Mouse (Mus musculus): ENCODE results near the gene Camta2. TPM values are rescaled to one million over a fixed set of nuclear protein-coding genes. Genes with fewer than 3 reads are reported as not detected.

Gene Camta2
- total and polyA plus RNA-seq, 3 experiments = 3.5 to 25.4 (median 21.2) TPM

- Histone ChIP-seq H3K9me3 (replicated peaks) (no peaks in the 10 kb centered on the region), H3K27me3 (ENCODE audit: insufficient read depth, low read length) (no peaks in the 10 kb centered on the region), H3K36me3 (replicated peaks) (peaks cover 63% of the 10 kb centered on the region), H3K4me1 (ENCODE audit: insufficient read depth, low read depth, low read length) (peaks cover 75% of the 10 kb centered on the region), H3K4me3 (ENCODE audit: low read depth, low read length) (peak within 1 kb of the TSS; percentile 100)
- TF ChIP-seq GATA2 (IDR thresholded peaks at IDR 0.05; ENCODE audit: borderline replicate concordance, low read depth, low read length) (no peak), TAL1 (conservative IDR thresholded peaks at IDR 0.05; ENCODE audit: low read depth, low read length) (no peak), CTCF (IDR thresholded peaks at IDR 0.05; ENCODE audit: low read depth, low read length) (no peak), GATA1 (IDR thresholded peaks at IDR 0.05; ENCODE audit: borderline replicate concordance, low read length) (no peak), POLR2AphosphoS5 (IDR thresholded peaks at IDR 0.05; ENCODE audit: insufficient replicate concordance, low read depth, low read length) (no peak)
- DNase-seq (ENCODE audit: low spot score) (peak; percentile 73), ATAC-seq (ENCODE audit: extremely low read depth, insufficient number of reproducible peaks, low FRiP score, poor library complexity, severe bottlenecking) (0 out of 2 replicates have a peak, but pooled peaks have one; percentile 2)
Observed at GRCm38 (mm10) chr11:70654198-70654922, 33.5 kb downstream of the Camta2 start, which contains the start of gene Pfn1. Gene Pfn1, minus strand, starts transcription at chr11:70654644.

GRCm38 (mm10) chr11:70653345-70654197, 34.3 kb downstream of the Camta2 start:
- Histone ChIP-seq H3K36me3 (replicated peaks) (peaks cover 63% of the 10 kb centered on the region), H3K4me1 (ENCODE audit: insufficient read depth, low read depth, low read length) (peaks cover 79% of the 10 kb centered on the region), H3K9me3 (replicated peaks) (no peaks in the 10 kb centered on the region), H3K27me3 (ENCODE audit: insufficient read depth, low read length) (no peaks in the 10 kb centered on the region), H3K4me3 (ENCODE audit: low read depth, low read length) (peak overlapping the region; percentile 100)
- ATAC-seq (ENCODE audit: extremely low read depth, insufficient number of reproducible peaks, low FRiP score, poor library complexity, severe bottlenecking) (no peak), DNase-seq (ENCODE audit: low spot score) (peak; percentile 66)
- TF ChIP-seq GATA1 (IDR thresholded peaks at IDR 0.05; ENCODE audit: borderline replicate concordance, low read length) (no peak), POLR2AphosphoS5 (IDR thresholded peaks at IDR 0.05; ENCODE audit: insufficient replicate concordance, low read depth, low read length) (no peak), CTCF (IDR thresholded peaks at IDR 0.05; ENCODE audit: low read depth, low read length) (no peak), TAL1 (conservative IDR thresholded peaks at IDR 0.05; ENCODE audit: low read depth, low read length) (no peak), GATA2 (IDR thresholded peaks at IDR 0.05; ENCODE audit: borderline replicate concordance, low read depth, low read length) (no peak)

GRCm38 (mm10) chr11:70652884-70653344, 35.0 kb downstream of the Camta2 start:
- Histone ChIP-seq H3K36me3 (replicated peaks) (peaks cover 62% of the 10 kb centered on the region), H3K27me3 (ENCODE audit: insufficient read depth, low read length) (no peaks in the 10 kb centered on the region), H3K4me1 (ENCODE audit: insufficient read depth, low read depth, low read length) (peaks cover 78% of the 10 kb centered on the region), H3K9me3 (replicated peaks) (no peaks in the 10 kb centered on the region), H3K4me3 (ENCODE audit: low read depth, low read length) (peak overlapping the region; percentile 100)
- ATAC-seq (ENCODE audit: extremely low read depth, insufficient number of reproducible peaks, low FRiP score, poor library complexity, severe bottlenecking) (no peak), DNase-seq (ENCODE audit: low spot score) (no peak)
- TF ChIP-seq CTCF (IDR thresholded peaks at IDR 0.05; ENCODE audit: low read depth, low read length) (no peak), POLR2AphosphoS5 (IDR thresholded peaks at IDR 0.05; ENCODE audit: insufficient replicate concordance, low read depth, low read length) (no peak), GATA2 (IDR thresholded peaks at IDR 0.05; ENCODE audit: borderline replicate concordance, low read depth, low read length) (no peak), GATA1 (IDR thresholded peaks at IDR 0.05; ENCODE audit: borderline replicate concordance, low read length) (no peak), TAL1 (conservative IDR thresholded peaks at IDR 0.05; ENCODE audit: low read depth, low read length) (no peak)

GRCm38 (mm10) chr11:70652029-70652883, 35.6 kb downstream of the Camta2 start:
- TF ChIP-seq TAL1 (conservative IDR thresholded peaks at IDR 0.05; ENCODE audit: low read depth, low read length) = no peak
- no peak for TF ChIP-seq GATA2 (IDR thresholded peaks at IDR 0.05; ENCODE audit: borderline replicate concordance, low read depth, low read length)
- TF ChIP-seq GATA1 (IDR thresholded peaks at IDR 0.05; ENCODE audit: borderline replicate concordance, low read length) = no peak
- no peak; the same call in 1 of the 2 replicates for TF ChIP-seq CTCF (IDR thresholded peaks at IDR 0.05; ENCODE audit: low read depth, low read length)
- TF ChIP-seq POLR2AphosphoS5 (IDR thresholded peaks at IDR 0.05; ENCODE audit: insufficient replicate concordance, low read depth, low read length) = 0 out of 2 replicates have a peak, but pooled peaks have one; percentile 77
- Histone ChIP-seq H3K4me1 (ENCODE audit: insufficient read depth, low read depth, low read length) (peaks cover 74% of the 10 kb centered on the region), H3K36me3 (replicated peaks) (peaks cover 63% of the 10 kb centered on the region), H3K4me3 (ENCODE audit: low read depth, low read length) (peak overlapping the region; percentile 100), H3K27me3 (ENCODE audit: insufficient read depth, low read length) (no peaks in the 10 kb centered on the region), H3K9me3 (replicated peaks) (no peaks in the 10 kb centered on the region)
- DNase-seq (ENCODE audit: low spot score) = no peak
- ATAC-seq (ENCODE audit: extremely low read depth, insufficient number of reproducible peaks, low FRiP score, poor library complexity, severe bottlenecking) = no peak

GRCm38 (mm10) chr11:70651391-70651790, 36.5 kb downstream of the Camta2 start:
- Histone ChIP-seq H3K4me1 (ENCODE audit: insufficient read depth, low read depth, low read length) (peaks cover 68% of the 10 kb centered on the region), H3K27me3 (ENCODE audit: insufficient read depth, low read length) (no peaks in the 10 kb centered on the region), H3K9me3 (replicated peaks) (no peaks in the 10 kb centered on the region), H3K4me3 (ENCODE audit: low read depth, low read length) (peak overlapping the region; percentile 100; the same call in 1 of the 2 replicates), H3K36me3 (replicated peaks) (peaks cover 63% of the 10 kb centered on the region)
- DNase-seq (ENCODE audit: low spot score) (no peak), ATAC-seq (ENCODE audit: extremely low read depth, insufficient number of reproducible peaks, low FRiP score, poor library complexity, severe bottlenecking) (no peak)
- TF ChIP-seq TAL1 (conservative IDR thresholded peaks at IDR 0.05; ENCODE audit: low read depth, low read length) = no peak
- TF ChIP-seq GATA1 (IDR thresholded peaks at IDR 0.05; ENCODE audit: borderline replicate concordance, low read length) = no peak
- TF ChIP-seq GATA2 (IDR thresholded peaks at IDR 0.05; ENCODE audit: borderline replicate concordance, low read depth, low read length) = no peak
- no peak for TF ChIP-seq POLR2AphosphoS5 (IDR thresholded peaks at IDR 0.05; ENCODE audit: insufficient replicate concordance, low read depth, low read length)
- no peak for TF ChIP-seq CTCF (IDR thresholded peaks at IDR 0.05; ENCODE audit: low read depth, low read length)
